Mouse (Mus musculus) adrenal gland, postnatal 36 days (tissue): ENCODE measurements around the gene Ifitm1. TPM values are rescaled to one million over a fixed set of nuclear protein-coding genes. Genes with fewer than 3 reads are reported as not detected.
"Not testable (repeated sequence)": the region's sequence is repeated elsewhere in the genome, so short reads cannot be mapped to it uniquely, and the experiment has no call there.

ENCODE experiments used
- DNase-seq, 2 experiments: peaks; one replicate each; pipeline ENCODE4 v3.0.0; 2021; ENCODE audit warnings: mixed read lengths in 1 of 2
- total RNA-seq, 2 experiments: library from RNA; stranded (reverse); gene quantifications; 2 replicates each; pipeline ENCODE4 v1.2.3; 2021

Gene Ifitm1
- total RNA-seq, 2 experiments from 2014 or later, result 5.5 to 7.3 TPM

DNA sequence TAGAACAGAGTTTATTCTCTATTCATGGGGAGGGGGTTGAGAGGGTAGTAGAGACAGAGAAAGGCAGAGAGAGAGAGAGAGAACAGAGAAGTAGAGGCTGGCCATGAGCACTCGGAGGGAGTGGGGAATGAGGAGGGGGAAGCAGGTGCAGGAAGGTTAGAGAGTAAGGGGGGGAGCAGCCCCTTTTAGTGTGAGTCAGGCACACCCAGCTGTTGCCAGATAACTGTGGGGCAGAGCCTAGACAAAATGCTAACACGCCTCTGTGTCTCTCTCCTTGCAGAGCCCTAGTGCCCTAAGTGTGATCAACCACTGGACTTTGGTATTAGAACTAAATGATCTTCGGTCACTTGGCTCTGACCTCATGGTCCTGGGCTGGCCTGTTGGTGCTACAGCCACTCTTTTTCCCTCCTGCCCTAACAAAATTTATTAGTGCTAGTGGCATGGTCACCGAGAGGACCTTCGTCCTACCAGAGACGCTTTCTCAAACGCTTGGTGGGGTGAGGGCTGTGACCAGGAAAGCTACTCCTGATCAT, 44.3 kb downstream of the Ifitm1 start:
- no peak for DNase-seq

- DNase-seq, result no peak
Observed at GRCm38 (mm10) chr7:141016707-141017697, 50.0 kb downstream of the Ifitm1 start.

DNA sequence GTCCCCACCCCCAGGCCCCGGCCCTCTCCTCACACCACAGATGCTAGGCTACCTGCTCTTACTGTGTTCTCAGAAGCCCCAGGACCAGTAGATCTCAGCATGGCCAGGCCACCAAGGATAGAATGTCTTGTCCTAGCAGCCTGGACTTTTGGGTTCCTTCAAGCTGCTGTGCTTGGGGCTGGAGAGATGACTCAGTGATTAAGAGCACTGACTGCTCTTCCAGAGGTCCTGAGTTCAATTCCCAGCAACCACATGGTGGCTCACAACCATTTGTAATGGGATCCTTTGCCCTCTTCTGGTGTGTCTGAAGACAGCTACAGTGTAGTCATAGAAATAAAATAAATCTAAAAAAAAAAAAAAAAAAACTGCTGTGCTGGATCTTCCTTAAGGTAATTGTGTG, 50.8 kb downstream of the Ifitm1 start, which contains the start of gene Ifitm6:
Ifitm6 (minus strand) TSS at position 101 of the 400 bp plus-strand sequence.
- DNase-seq, result not testable (repeated sequence)

- DNase-seq, result no peak
Observed at GRCm38 (mm10) chr7:141019028-141019427, 52.0 kb downstream of the Ifitm1 start.

Other genes with a start within 250 kb of the Ifitm1 start
- gene Cyp2e1, start 203.5 kb upstream of the Ifitm1 start, total RNA-seq, result 100 to 1,000 TPM; 251 to 279 TPM
- not detected for gene Syce1, start 179.4 kb upstream of the Ifitm1 start, total RNA-seq
- 1 to 10 TPM; 2.7 to 3.4 TPM for gene Zfp941, start 145.0 kb upstream of the Ifitm1 start, total RNA-seq
- under 1 TPM in 1 of 2 experiments, not detected in 1; 0.70 TPM for gene Urah, start 132.2 kb upstream of the Ifitm1 start, total RNA-seq
- not detected for gene Scgb1c1, start 121.7 kb upstream of the Ifitm1 start, total RNA-seq
- under 1 TPM in 1 of 2 experiments, not detected in 1; 0.26 TPM for gene Odf3, start 119.4 kb upstream of the Ifitm1 start, total RNA-seq
- 1 to 10 TPM in 1 of 2 experiments, not detected in 1; 1.3 TPM for gene Gm45785, start 110.9 kb upstream of the Ifitm1 start, total RNA-seq
- gene Ric8a, start 110.3 kb upstream of the Ifitm1 start, total RNA-seq, result 10 to 100 TPM; 52.7 to 60.4 TPM
- gene Bet1l, start 109.6 kb upstream of the Ifitm1 start, total RNA-seq, result 10 to 100 TPM; 30.5 to 41.4 TPM
- 100 to 1,000 TPM; 118 to 127 TPM for gene Psmd13, start 85.3 kb upstream of the Ifitm1 start, total RNA-seq
- 10 to 100 TPM; 31.3 to 33.8 TPM for gene Sirt3, start 84.9 kb upstream of the Ifitm1 start, total RNA-seq
- gene Cox8b, start 66.8 kb upstream of the Ifitm1 start, total RNA-seq, result 1,000 to 10,000 TPM in 1 of 2 experiments, 100 to 1,000 TPM in 1; 964 to 1,065 TPM
- gene Nlrp6, start 46.3 kb upstream of the Ifitm1 start, total RNA-seq, result 1 to 10 TPM in 1 of 2 experiments, under 1 TPM in 1; 0.99 to 1.1 TPM
- 10 to 100 TPM; 35.8 to 38.1 TPM for gene Pgghg, start 25.8 kb upstream of the Ifitm1 start, total RNA-seq
- 1 to 10 TPM in 1 of 2 experiments, under 1 TPM in 1; 0.63 to 1.7 TPM for gene Ifitm5, start 16.9 kb upstream of the Ifitm1 start, total RNA-seq
- gene Gm45717, start 11.3 kb upstream of the Ifitm1 start, total RNA-seq, result not detected
- gene Ifitm2, start 11.2 kb upstream of the Ifitm1 start, total RNA-seq, result 100 to 1,000 TPM; 430 to 633 TPM
- gene Ifitm3, start 43.5 kb downstream of the Ifitm1 start, total RNA-seq, result 100 to 1,000 TPM; 135 to 191 TPM
- gene Ifitm6, start 50.7 kb downstream of the Ifitm1 start, total RNA-seq, result under 1 TPM in 1 of 2 experiments, not detected in 1; 0.99 TPM
- gene Gm17387, start 61.9 kb downstream of the Ifitm1 start, total RNA-seq, result not detected
- gene B4galnt4, start 93.9 kb downstream of the Ifitm1 start, total RNA-seq, result under 1 TPM; 0.83 to 0.95 TPM
- gene Pkp3, start 111.0 kb downstream of the Ifitm1 start, total RNA-seq, result 1 to 10 TPM; 1.4 to 1.5 TPM
- 1 to 10 TPM; 2.4 to 4.3 TPM for gene Sigirr, start 133.4 kb downstream of the Ifitm1 start, total RNA-seq
- gene Ano9, start 150.6 kb downstream of the Ifitm1 start, total RNA-seq, result under 1 TPM; 0.30 TPM
- gene Ptdss2, start 155.2 kb downstream of the Ifitm1 start, total RNA-seq, result 10 to 100 TPM; 41.8 to 42.9 TPM
- gene Rnh1, start 205.6 kb downstream of the Ifitm1 start, total RNA-seq, result 100 to 1,000 TPM; 265 to 371 TPM
- gene Hras, start 226.8 kb downstream of the Ifitm1 start, total RNA-seq, result 10 to 100 TPM; 89.1 to 93.9 TPM
- 1 to 10 TPM; 4.7 to 8.8 TPM for gene Lrrc56, start 226.9 kb downstream of the Ifitm1 start, total RNA-seq
- gene Lmntd2, start 246.9 kb downstream of the Ifitm1 start, total RNA-seq, result under 1 TPM; 0.13 TPM
- 1 to 10 TPM; 3.6 to 4.1 TPM for gene Rassf7, start 248.6 kb downstream of the Ifitm1 start, total RNA-seq